Mouse (Mus musculus): ENCODE measurements around the gene Med17. TPM values are rescaled to one million over a fixed set of nuclear protein-coding genes. Genes with fewer than 3 reads are reported as not detected.
"Not testable (repeated sequence)": the region's sequence is repeated elsewhere in the genome, so short reads cannot be mapped to it uniquely, and the experiment has no call there.

Gene Med17
- 38.6 and 40.8 TPM in 2 replicates for polyA plus RNA-seq (2014; fragmentation: Nextera tagmentation; extraction: Ambion mirVana)

DNA sequence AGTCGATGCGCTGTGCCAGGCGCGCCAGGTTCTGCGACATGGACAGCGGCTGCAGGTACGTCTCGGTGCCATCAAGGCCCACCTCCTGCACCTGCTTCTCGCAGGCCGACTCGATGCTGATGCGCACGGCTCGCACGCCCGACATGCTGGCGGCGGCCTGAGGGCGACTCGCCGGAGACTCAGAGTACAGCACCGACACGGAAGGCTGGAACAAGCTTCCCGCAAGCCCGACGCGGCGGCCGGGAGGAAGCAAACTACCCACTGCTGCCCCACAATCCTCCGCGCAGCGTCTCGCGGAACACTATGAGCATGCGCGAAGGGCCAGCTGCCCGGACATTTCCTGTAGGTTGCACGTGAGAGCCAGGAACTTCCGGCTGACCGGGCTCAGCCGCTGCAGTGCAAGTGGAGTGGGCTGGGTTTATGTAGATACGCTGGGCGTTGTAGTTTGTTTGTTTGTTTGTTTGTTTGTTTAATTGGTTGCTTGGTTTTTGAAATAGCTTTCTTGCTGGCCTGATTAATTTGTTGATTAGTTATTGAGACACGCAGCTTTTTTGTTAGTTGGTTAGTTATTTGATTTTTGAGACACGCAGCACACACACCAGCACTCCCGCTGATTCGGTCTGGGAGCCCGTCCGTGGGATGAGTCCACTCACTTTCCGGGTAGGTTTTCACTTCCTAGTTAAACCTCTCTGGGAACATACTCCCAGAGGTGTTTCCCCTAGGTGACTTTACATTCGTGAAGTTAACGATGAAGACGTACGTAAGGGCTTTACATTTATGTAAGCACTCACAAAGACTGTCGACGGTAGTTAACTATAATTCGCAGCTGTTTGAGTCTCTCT, at the start of gene Med17:
TSS of gene Med17 (minus strand) at position 283 of the 842 bp plus-strand sequence.
- Histone ChIP-seq H3K4me2 (ENCODE audit: low read length) (peak within 1 kb of the TSS; percentile 77), H3K27ac (ENCODE audit: low read depth) (peak within 1 kb of the TSS; percentile 82), H3K27me3 (replicated peaks; ENCODE audit: control insufficient read depth, insufficient read depth, low read length) (no peaks in the 10 kb centered on the region), H3K36me3 (ENCODE audit: control insufficient read depth, insufficient read depth, low read length) (peaks cover 30% of the 10 kb centered on the region), H3K4me1 (replicated peaks; ENCODE audit: control insufficient read depth, insufficient read depth, low read length) (peaks cover 9% of the 10 kb centered on the region), H3K9ac (ENCODE audit: low read length) (peak within 1 kb of the TSS; percentile 94), H3K9me3 (ENCODE audit: control insufficient read depth, low read length) (no peaks in the 10 kb centered on the region), H3K4me3 (ENCODE audit: low read depth, low read length) (peak within 1 kb of the TSS; percentile 99)
- ATAC-seq (replicated peaks; ENCODE audit: low FRiP score, low TSS enrichment, low read depth), result peak; percentile 96
- peak; percentile 93 for DNase-seq (ENCODE audit: low spot score)
- 2% methylated on average over 57 of the region's 57 CpGs for WGBS

DNA sequence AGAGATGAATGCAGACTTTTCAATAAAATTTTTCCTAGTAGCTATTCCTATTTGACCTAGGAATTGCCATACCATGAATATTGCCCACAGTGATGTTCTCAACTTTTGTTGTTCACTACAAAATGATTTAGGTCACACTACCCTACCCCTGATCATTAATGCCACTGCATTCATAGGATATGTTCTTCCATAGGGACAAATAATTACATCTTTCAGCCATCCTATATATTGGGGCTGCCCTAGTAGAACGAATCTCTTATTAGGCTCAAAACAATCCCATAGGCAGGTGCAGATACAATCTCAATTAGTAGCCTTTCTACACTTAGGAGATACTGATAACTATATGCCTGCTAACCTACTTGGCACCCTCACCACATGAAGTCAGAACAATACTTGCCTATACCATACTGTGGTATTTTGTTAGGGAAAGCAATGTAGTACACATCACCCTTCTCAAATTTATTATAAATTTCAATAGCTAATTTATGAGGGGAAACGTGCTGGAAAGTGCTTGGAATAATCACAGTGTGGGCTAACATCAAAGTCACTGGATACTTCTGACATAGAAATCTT, 38.5 kb upstream of the Med17 start:
- peak; percentile 40 for ATAC-seq (replicated peaks; ENCODE audit: low FRiP score, low TSS enrichment, low read depth)

DNA sequence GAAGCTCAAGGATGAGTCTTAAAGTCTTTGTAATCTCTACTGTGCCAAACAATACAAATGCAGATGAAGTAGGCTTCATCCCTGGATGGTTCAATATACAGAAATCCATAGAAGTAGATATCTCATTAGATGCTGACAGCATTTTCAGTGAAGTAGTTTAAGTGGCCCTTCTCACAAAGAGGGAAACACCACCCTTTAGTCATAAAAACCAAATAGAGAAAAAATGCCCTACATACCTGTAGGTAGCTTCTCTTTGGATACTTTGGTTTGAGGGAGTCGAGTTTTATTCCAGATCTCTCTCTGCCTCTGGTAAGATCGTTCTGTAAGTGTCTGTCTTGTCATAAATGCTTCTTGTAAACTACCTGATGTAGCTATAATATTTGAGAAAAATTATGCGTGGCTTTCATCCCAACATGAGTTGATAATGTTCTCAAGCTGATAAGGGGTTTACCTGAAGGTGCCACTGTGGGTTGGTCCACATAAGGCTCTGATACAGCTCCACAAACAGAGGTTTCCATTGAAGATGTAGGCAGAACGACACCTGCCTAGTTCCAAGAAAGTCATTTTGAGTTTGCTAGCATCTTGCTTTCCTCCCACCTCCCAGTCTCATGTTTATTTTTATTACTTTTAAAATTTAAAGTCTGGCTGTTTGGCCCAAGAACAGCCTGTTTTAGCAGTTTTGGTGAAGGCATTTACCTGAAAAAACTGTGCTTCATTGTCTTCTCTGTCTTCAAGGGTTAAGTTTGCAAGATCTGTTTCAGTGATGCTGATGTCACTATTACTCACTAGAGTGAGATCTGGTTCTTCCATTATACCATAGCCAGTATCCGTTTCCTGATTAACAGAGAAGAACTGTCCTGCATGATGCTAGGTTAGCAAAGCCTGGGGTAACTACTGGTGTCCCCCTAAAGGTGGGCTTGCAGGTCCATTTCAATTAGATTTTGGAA, 37.8 kb upstream of the Med17 start:
- WGBS, result 62% methylated on average over 5 of the region's 5 CpGs
- no peak overlapping the region for H3K9ac ChIP-seq (ENCODE audit: low read length)
- peaks cover 62% of the 10 kb centered on the region for H3K36me3 ChIP-seq (ENCODE audit: control insufficient read depth, insufficient read depth, low read length)

More for the DNA sequence above, 38.5 kb upstream of the Med17 start:
- Histone ChIP-seq H3K4me3 (ENCODE audit: low read depth, low read length) (no peak overlapping the region), H3K27ac (ENCODE audit: low read depth) (no peak overlapping the region), H3K9ac (ENCODE audit: low read length) (no peak overlapping the region), H3K27me3 (replicated peaks; ENCODE audit: control insufficient read depth, insufficient read depth, low read length) (no peaks in the 10 kb centered on the region), H3K36me3 (ENCODE audit: control insufficient read depth, insufficient read depth, low read length) (peaks cover 62% of the 10 kb centered on the region), H3K4me1 (replicated peaks; ENCODE audit: control insufficient read depth, insufficient read depth, low read length) (no peaks in the 10 kb centered on the region), H3K9me3 (ENCODE audit: control insufficient read depth, low read length) (no peaks in the 10 kb centered on the region), H3K4me2 (ENCODE audit: low read length) (no peak overlapping the region)
- WGBS, result 74% methylated on average over 2 of the region's 2 CpGs
- DNase-seq (ENCODE audit: low spot score), result no peak

DNA sequence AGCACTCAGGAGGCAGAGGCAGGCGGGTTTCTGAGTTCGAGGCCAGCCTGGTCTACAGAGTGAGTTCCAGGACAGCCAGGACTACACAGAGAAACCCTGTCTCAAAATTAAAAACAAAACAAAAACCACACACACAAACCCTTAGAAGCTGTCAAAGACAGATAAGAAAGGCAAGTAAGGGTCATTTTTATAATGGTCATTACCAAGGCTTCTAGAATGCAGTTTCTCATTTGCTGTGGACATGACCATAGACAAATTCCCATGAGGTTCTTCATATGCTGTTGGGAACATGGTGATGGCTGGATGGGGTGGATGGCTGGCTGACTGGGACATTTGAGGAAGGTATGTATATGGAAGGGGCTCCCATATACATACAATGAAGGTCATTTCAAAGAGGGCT, 36.6 kb upstream of the Med17 start:
- H3K9ac ChIP-seq (ENCODE audit: low read length); H3K4me3 ChIP-seq (ENCODE audit: low read depth, low read length); DNase-seq (ENCODE audit: low spot score); H3K27me3 ChIP-seq (replicated peaks; ENCODE audit: control insufficient read depth, insufficient read depth, low read length); H3K9me3 ChIP-seq (ENCODE audit: control insufficient read depth, low read length); H3K4me1 ChIP-seq (replicated peaks; ENCODE audit: control insufficient read depth, insufficient read depth, low read length); ATAC-seq (replicated peaks; ENCODE audit: low FRiP score, low TSS enrichment, low read depth); H3K27ac ChIP-seq (ENCODE audit: low read depth); H3K4me2 ChIP-seq (ENCODE audit: low read length): not testable (repeated sequence)
- 100% methylated on average over 1 of the region's 2 CpGs for WGBS
- peaks cover 63% of the 10 kb centered on the region for H3K36me3 ChIP-seq (ENCODE audit: control insufficient read depth, insufficient read depth, low read length)

More for the DNA sequence above, 37.8 kb upstream of the Med17 start:
- DNase-seq (ENCODE audit: low spot score) (no peak), ATAC-seq (replicated peaks; ENCODE audit: low FRiP score, low TSS enrichment, low read depth) (no peak)
- no peak overlapping the region for H3K4me3 ChIP-seq (ENCODE audit: low read depth, low read length)
- H3K27ac ChIP-seq (ENCODE audit: low read depth), result no peak overlapping the region
- H3K4me1 ChIP-seq (replicated peaks; ENCODE audit: control insufficient read depth, insufficient read depth, low read length), result no peaks in the 10 kb centered on the region
- no peaks in the 10 kb centered on the region for H3K27me3 ChIP-seq (replicated peaks; ENCODE audit: control insufficient read depth, insufficient read depth, low read length)
- no peak overlapping the region for H3K4me2 ChIP-seq (ENCODE audit: low read length)
- no peaks in the 10 kb centered on the region for H3K9me3 ChIP-seq (ENCODE audit: control insufficient read depth, low read length)

DNA sequence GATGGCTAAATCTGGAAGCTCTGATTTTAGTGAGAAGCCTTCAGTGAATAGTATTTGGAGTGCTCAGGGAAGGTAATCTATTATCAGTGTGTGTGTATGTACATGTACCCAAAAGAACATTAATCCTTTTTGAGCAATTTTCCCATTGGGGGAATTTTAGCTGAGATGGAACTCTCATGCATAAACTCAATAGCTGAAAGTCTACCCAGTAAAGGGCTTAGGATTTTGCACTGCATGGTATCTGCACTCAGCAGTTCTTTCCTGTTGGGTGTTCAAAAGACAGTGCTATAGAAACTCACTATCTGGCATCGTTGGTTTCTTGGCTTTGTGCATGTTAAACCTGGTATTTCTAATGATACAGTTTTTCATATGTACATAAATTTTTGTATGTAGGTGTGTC, 34.9 kb upstream of the Med17 start:
- H3K27me3 ChIP-seq (replicated peaks; ENCODE audit: control insufficient read depth, insufficient read depth, low read length), result no peaks in the 10 kb centered on the region
- H3K27ac ChIP-seq (ENCODE audit: low read depth), result no peak overlapping the region
- H3K9ac ChIP-seq (ENCODE audit: low read length), result no peak overlapping the region
- no peak overlapping the region for H3K4me2 ChIP-seq (ENCODE audit: low read length)
- DNase-seq (ENCODE audit: low spot score) (no peak), ATAC-seq (replicated peaks; ENCODE audit: low FRiP score, low TSS enrichment, low read depth) (no peak)
- no peak overlapping the region for H3K4me3 ChIP-seq (ENCODE audit: low read depth, low read length)
- H3K36me3 ChIP-seq (ENCODE audit: control insufficient read depth, insufficient read depth, low read length), result peaks cover 74% of the 10 kb centered on the region
- WGBS, result 100% methylated on average over 1 of the region's 1 CpGs
- H3K4me1 ChIP-seq (replicated peaks; ENCODE audit: control insufficient read depth, insufficient read depth, low read length), result no peaks in the 10 kb centered on the region
- H3K9me3 ChIP-seq (ENCODE audit: control insufficient read depth, low read length), result no peaks in the 10 kb centered on the region

DNA sequence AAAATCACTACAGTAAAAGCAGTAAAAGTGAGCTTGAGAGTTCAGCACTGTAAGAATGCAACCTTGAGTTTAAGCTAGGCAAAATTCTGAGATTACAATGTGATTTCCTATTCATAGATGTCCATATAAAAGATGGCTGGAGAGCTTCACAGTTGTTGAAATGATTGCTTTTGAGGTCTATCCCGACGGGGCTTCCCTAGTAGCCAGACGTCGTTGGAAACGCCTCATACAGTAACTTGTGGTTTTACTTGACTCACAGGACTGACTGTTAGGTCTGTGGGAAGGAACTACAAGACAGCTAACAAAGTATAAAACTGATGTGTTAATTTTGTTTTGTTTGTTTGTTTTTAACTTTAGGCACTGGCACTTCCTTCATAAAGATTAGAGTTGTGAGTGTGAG, 33.9 kb upstream of the Med17 start:
- Histone ChIP-seq H3K27ac (ENCODE audit: low read depth) (no peak overlapping the region), H3K9ac (ENCODE audit: low read length) (no peak overlapping the region), H3K4me1 (replicated peaks; ENCODE audit: control insufficient read depth, insufficient read depth, low read length) (peaks cover 8% of the 10 kb centered on the region; the same call in 1 of the 2 replicates), H3K4me2 (ENCODE audit: low read length) (no peak overlapping the region), H3K27me3 (replicated peaks; ENCODE audit: control insufficient read depth, insufficient read depth, low read length) (no peaks in the 10 kb centered on the region), H3K36me3 (ENCODE audit: control insufficient read depth, insufficient read depth, low read length) (peaks cover 84% of the 10 kb centered on the region), H3K4me3 (ENCODE audit: low read depth, low read length) (no peak overlapping the region), H3K9me3 (ENCODE audit: control insufficient read depth, low read length) (no peaks in the 10 kb centered on the region)
- WGBS, result 89% methylated on average over 5 of the region's 5 CpGs
- DNase-seq (ENCODE audit: low spot score), result no peak
- ATAC-seq (replicated peaks; ENCODE audit: low FRiP score, low TSS enrichment, low read depth), result no peak

DNA sequence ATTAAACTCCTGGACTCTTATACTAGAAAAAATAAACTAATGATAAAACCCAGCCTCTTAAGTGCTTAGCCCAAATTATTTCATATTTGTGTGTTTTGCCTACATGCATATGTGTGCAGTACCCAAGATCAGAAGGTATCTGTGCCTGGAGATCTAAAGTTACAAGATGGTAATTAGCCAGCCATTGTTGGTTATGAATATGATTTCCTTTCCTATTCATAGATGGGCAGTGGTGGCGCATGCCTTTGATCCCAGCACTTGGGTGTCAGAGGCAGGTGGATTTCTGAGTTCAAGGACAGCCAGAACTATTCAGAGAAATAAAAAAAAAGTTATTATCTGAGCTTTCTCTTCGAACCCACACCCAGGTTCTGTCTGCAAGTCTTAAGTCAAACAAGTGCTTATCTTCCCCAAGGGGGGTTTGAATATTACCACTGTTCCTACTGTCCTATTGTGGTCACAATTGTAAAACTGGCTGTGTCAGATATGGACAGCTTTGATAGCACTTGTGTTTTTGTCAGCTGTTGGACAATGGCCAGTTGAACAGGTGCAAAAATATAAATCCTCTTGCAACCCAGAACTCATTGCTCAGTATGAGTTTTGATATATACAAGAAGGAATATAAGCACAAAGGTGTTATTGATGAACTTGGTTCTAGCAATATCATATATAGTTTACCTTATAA, 32.5 kb upstream of the Med17 start:
- Histone ChIP-seq H3K27ac (ENCODE audit: low read depth) (no peak overlapping the region), H3K4me2 (ENCODE audit: low read length) (no peak overlapping the region), H3K27me3 (replicated peaks; ENCODE audit: control insufficient read depth, insufficient read depth, low read length) (no peaks in the 10 kb centered on the region), H3K9ac (ENCODE audit: low read length) (no peak overlapping the region), H3K36me3 (ENCODE audit: control insufficient read depth, insufficient read depth, low read length) (peaks cover 92% of the 10 kb centered on the region), H3K4me3 (ENCODE audit: low read depth, low read length) (no peak overlapping the region), H3K4me1 (replicated peaks; ENCODE audit: control insufficient read depth, insufficient read depth, low read length) (peaks cover 19% of the 10 kb centered on the region), H3K9me3 (ENCODE audit: control insufficient read depth, low read length) (no peaks in the 10 kb centered on the region)
- 89% methylated on average over 2 of the region's 2 CpGs for WGBS
- ATAC-seq (replicated peaks; ENCODE audit: low FRiP score, low TSS enrichment, low read depth) (no peak), DNase-seq (ENCODE audit: low spot score) (no peak)

DNA sequence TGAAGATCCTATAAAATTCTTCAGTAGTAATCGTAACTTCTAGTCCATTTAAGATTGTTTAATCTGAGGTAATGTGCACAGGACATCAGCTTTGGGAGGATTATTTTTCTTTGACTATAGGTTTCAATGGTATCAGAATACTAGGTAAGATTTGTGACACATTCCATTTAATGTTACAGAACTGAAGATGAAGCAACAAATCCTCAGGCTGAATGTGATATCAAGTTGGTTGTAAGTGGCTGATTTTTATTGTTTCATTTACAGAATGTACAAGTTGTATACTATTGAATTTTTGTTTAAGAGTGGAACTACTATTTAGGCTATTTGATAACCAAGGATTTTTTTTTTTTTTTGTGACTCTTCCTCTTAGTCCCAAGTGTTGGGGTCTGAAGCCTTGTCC, 30.4 kb upstream of the Med17 start:
- ATAC-seq (replicated peaks; ENCODE audit: low FRiP score, low TSS enrichment, low read depth) (no peak), DNase-seq (ENCODE audit: low spot score) (no peak)
- Histone ChIP-seq H3K9ac (ENCODE audit: low read length) (no peak overlapping the region), H3K4me3 (ENCODE audit: low read depth, low read length) (no peak overlapping the region), H3K36me3 (ENCODE audit: control insufficient read depth, insufficient read depth, low read length) (peaks cover 78% of the 10 kb centered on the region), H3K27ac (ENCODE audit: low read depth) (no peak overlapping the region), H3K4me1 (replicated peaks; ENCODE audit: control insufficient read depth, insufficient read depth, low read length) (peaks cover 20% of the 10 kb centered on the region), H3K27me3 (replicated peaks; ENCODE audit: control insufficient read depth, insufficient read depth, low read length) (no peaks in the 10 kb centered on the region), H3K4me2 (ENCODE audit: low read length) (peak overlapping the region; percentile 87; the same call in 1 of the 2 replicates), H3K9me3 (ENCODE audit: control insufficient read depth, low read length) (no peaks in the 10 kb centered on the region)
- 88% methylated on average over 1 of the region's 1 CpGs for WGBS
